Mouse (Mus musculus) large intestine, adult 2 months (tissue): ENCODE measurements around the gene Arrdc3. TPM values are rescaled to one million over a fixed set of nuclear protein-coding genes. Genes with fewer than 3 reads are reported as not detected.

Experiments
- DNase-seq: peaks from one replicate; pipeline ENCODE4 v3.0.0-alpha.2; 2012; ENCODE audit warnings: low read depth, low spot score
- WGBS: fragments of 180-500 bp; shearing (Covaris S2); methylation state at CpG from one replicate; pipeline ENCODE4 v1.1.7; 2018; 5-methylcytosine and 5-hydroxymethylcytosine counted together
- polyA plus RNA-seq: library from polyadenylated mRNA; depleted of rRNA; stranded (reverse); fragments of >200 nt; gene quantifications from 2 replicates; pipeline ENCODE4 v1.2.3, GENCODE M21; 2012

The Arrdc3 gene
- polyA plus RNA-seq, 1 experiment: 12.8 TPM

DNA sequence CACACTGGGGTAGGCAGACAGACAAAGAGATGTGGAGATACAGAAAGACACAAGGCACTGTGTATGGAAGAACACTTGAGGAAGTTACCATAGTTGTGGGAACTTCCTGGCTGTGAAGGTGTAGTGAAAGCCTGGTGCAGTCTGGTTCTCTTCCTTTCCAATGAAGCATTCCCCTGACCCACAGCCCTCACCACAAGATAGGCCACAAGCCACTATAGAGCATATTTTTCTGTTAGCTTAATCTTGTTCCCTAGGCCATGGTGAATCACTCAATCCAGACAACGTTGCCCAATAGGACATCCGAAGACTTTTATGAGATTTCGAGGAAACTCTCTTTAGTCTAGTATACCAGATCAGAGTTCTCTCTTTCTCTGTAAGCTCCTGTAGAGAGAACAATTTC, 19.6 kb downstream of the Arrdc3 start:
- WGBS: 82% methylated on average over 3 of the region's 3 CpGs
- DNase-seq: no peak

DNA sequence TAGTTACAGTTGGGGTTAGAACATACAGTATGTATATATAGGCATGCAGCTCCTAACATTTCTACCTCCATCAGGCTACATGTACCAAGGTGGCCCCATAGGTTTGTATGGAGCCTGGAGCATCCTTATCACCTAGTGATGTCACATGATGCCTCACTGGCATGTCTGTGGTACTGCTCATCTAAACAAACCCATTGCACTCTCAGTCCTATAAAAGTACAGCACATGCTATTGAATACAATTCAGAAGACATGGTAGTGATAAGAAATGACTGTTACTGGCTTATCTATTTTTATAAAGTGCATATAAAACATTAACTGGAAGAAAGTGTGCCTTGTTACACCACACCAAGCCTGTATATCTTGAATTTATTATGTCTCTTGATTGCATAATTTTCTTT, 30.2 kb downstream of the Arrdc3 start:
- no peak for DNase-seq

DNA sequence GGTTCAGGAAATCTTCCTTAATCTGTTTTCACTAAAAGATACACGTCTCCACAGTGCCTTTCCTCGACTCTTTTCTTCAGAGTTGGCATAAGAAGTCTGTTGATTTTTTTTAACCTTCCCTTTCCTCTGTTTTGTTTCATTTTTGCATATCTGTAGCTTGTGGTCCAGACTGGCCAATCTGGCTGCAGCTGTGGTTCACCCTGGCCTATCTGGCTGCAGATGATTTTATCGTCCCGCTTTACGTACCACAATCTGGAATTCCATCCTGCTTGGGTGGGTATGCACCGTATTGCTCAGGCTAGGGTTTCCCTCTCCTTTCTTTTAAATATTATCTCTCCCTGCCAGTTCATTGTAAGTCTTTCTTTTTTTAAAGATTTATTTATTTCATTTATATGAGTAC, 37.8 kb downstream of the Arrdc3 start:
- 78% methylated on average over 6 of the region's 6 CpGs for WGBS
- DNase-seq: no peak

DNA sequence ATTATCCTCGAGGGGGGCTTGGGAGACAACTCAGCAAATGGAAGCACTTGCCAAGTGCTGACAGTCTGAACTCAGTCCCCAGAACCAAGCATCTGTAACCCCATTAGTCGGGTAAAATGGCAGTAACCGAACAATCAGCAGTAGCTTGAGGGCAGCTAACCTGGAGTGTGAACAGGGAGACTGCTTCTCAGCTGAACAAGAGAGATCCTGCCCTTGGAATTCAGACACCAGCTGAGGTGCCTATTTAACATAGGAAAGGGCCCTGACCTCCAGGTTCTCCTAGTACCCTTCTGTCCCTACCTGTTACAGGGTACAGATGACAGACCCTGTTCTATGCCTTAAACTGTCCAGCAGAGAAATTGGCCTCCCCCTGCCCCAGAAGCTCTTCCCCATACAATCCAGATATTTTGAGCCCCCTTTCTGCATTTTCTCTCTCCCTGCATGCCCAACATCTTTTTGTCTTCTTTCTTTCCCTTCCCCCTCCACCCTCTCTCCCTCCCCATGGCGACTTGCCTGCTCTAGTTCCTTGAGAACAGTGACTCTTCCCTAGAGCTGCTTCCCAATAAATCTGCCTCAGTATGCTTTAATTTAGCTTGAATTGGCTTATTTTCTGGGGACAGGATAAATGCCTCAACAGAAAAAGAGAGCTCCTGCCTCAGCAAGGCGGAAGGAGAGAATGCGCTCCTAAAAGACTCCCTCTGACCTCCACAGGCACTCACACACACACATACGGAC, 38.6 kb downstream of the Arrdc3 start:
- WGBS: 84% methylated on average over 7 of the region's 7 CpGs
- no peak for DNase-seq

DNA sequence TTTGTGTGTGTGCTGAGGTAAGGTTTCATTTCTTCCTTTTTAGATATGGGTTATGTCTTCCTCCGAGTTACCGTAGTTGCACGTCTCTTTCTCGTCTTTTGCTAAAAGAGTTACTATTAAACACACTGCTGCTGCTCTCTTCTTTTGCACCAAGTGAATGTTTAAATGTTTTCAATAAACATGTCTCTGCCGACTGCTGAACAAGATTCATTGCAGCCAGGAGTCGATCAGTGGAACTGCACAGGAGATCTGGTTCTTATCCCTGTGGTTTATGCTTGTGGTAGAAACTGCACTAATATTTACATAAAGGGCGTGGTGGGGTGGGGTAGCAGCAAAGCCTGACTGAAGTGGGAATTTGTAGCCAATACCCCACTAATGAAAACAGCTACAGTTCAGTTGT, 45.0 kb downstream of the Arrdc3 start:
- WGBS: 24% methylated on average over 7 of the region's 7 CpGs
- no peak for DNase-seq

DNA sequence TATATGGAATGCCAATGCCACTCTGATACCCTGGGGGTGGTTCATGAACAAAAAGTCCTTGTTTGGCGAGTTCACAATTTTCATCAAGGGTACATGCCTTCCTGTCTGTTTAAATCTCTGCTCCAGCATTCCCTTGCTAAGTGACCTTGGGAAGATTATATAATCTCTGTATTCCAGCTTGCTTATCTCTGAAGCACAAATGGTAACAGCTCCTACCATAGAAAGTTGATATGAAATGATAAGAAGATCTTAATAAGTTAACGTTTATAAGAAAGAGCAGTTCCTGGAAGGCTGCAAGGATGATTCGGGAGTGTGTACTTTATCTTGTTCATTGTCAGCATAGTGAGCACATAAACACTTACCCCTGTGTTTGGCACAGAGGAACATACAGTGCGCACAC, 46.8 kb downstream of the Arrdc3 start:
- WGBS: 57% methylated on average over 4 of the region's 4 CpGs
- DNase-seq: no peak

DNA sequence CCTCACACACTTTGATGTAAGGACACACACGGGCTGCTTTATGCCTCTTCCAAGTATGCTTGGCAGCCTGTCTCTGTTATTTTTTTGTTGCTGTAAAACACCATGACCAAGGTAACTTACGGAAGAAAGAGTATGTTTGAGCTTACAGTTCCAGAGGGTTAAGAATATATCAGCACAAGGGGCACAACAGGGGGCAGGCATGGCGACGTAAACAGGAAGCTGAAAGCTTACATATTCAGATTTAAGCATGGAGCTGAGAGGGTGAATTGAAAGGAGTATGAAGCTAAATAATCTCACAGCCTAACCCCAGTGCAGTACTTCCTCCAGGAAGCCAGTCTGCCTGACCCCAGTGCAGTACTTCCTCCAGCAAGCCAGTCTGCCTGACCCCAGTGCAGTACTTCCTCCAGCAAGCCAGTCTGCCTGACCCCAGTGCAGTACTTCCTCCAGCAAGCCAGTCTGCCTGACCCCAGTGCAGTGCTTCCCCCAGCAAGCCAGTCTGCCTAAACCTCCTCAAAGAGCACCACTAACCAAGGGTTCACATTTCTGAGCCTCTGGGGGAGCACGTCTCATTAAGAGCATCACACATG, 49.7 kb downstream of the Arrdc3 start:
- WGBS: 68% methylated on average over 5 of the region's 5 CpGs
- DNase-seq: no peak

DNA sequence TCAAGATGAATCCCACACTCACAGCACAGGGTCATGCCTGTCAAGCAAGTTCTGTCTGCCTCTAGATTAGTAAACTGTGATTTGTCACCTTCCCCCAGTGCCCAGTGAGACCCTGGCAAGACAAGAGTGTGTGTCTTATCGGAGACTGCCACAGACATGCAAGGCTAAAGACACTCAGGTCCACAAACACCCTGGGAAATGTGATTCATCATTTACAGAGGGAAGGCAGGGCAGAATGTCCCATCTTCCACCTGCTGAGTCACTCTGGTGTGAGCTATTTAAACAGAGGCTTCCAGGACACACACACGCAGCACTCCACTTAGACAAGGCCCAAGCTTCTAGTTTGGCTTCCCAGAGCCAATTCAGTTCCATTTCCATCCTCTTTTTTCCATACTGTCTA, 53.2 kb downstream of the Arrdc3 start:
- 41% methylated on average over 2 of the region's 2 CpGs for WGBS
- no peak for DNase-seq

DNA sequence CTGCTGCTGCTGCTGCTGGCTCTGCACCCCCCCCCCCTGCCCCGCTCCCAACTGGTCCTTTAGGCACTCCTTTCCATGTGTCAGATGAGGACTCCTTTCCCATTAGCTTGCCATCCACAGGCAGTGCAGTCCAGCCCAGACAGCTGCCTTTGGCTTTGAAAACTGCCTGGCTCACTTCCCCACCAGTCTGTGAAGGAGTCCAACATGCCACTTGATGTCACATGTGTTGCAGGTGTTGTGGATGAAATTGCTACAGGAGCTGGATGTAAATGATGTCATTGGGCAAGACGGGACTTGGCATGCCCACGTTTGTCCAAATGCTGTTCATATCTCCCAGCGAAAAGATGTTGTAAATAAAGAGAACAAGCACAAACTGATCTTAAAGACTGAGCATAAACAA, 56.0 kb downstream of the Arrdc3 start:
- 46% methylated on average over 4 of the region's 4 CpGs for WGBS
- DNase-seq: no peak

DNA sequence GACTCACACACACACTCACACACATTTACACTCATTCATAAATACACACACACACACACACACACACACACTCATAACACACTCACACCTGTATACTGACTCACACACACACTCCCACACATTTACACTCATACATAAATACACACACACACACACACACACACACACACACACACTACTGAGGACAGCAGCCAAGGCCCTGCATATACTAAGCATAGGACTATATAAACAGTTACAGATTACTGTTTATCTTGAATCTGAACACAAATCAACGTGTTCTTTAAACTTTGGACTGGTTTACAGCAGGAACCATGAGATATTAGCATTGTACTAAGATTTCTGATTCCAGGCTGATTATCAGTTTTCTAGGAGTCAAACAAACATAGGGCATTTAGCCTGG, 56.7 kb downstream of the Arrdc3 start:
- DNase-seq: no peak
- 11% methylated on average over 1 of the region's 1 CpGs for WGBS

DNA sequence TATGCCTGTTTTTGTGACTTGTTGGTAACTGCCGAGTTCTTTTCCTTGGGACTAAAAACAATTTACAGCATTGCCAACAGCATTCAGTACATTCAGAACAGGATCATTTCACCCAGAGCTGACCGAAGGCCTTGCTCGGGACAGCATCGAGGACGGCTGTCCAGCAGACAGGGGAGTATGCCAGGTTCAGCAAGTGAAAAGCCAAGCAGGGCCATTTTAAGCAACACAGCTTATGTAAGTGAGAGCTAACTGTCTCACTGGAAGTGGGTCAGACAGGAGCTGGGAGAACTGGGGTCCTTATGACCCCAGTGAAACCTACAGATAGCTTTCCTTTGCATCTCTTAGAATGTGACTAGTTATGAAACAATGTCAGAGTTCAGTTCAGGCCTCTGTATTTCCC, 57.2 kb downstream of the Arrdc3 start:
- 30% methylated on average over 5 of the region's 5 CpGs for WGBS
- DNase-seq: no peak

DNA sequence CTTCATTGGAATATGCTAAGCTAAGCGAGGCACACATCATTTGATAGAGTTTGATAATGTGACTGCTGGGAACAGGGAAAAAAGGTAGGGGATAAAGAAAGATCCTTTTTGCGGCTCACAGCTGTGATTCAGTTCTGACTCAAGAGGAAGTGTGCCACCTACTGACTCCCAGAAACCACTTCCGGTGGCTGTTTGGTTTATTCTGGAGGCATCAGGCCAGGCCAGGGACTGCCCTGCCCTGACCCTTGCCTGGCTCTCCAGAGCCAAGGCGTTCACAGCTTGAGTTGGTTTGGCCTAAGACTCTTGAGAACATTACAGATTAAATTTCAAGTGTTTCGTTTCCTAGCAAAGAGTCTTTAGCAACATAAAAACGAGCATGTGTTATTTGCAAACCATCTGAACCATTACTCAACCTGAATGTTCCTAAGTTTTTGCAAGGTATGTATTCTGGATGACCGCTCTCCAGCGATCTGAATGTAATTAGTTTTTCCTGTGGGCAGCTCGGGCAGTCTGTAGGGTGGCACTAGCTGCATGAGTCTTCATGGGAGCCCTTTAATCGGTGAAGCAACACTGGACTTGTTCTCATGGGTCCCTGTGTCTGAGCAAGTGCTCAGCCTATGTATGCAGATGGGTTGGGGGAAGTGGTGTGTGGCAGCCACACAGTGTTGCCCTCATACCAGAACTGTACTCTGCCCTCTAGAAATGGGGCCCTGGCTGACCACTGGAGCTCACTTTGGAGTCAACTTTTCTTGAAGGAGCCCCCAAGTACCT, 57.9 kb downstream of the Arrdc3 start:
- peak; percentile 48 for DNase-seq
- WGBS: 54% methylated on average over 10 of the region's 10 CpGs

DNA sequence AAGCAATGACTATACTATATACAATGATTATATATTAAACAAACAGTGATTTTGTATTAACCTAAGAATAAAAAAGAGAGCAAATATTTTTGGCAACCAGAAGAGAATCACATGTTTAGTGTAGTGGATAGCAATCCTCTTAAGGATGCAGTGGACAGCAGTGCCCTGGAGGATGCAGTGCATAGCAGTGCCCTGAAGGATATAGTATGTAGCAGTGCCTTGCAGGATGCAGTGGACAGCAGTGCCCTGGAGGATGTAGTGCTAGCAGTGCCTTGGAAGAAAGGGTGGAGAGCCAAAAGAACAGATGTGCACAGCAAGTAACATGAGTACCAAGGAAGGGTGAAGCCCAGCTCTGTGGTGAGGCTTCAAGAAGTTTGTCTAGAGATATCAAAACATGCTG, 61.3 kb downstream of the Arrdc3 start:
- DNase-seq: no peak
